Mouse (Mus musculus) liver, postnatal 0 days (tissue): Measurements from ENCODE around the gene Sgce.

Experiments
- CTCF ChIP-seq: sonication (generic); IDR thresholded peaks from 2 replicates; pipeline ENCODE4 v1.5.1; 2016; ENCODE audit warnings: antibody characterized with exemption, low read depth
- EP300 ChIP-seq: IDR thresholded peaks from 2 replicates; pipeline ENCODE4 v1.6.1; 2016; ENCODE audit warnings: antibody characterized with exemption, low read depth, mild to moderate bottlenecking

GRCm38 (mm10) chr6:4754886-4755285 is 7.9 kb upstream of the Sgce start:
- no peak for TF ChIP-seq CTCF
- TF ChIP-seq EP300: no peak
